Mouse (Mus musculus): Measurements from ENCODE around the gene Wwox.
A peak's percentile ranks its signal among the peaks of the same experiment; 100 is the strongest.

The Wwox gene

DNA sequence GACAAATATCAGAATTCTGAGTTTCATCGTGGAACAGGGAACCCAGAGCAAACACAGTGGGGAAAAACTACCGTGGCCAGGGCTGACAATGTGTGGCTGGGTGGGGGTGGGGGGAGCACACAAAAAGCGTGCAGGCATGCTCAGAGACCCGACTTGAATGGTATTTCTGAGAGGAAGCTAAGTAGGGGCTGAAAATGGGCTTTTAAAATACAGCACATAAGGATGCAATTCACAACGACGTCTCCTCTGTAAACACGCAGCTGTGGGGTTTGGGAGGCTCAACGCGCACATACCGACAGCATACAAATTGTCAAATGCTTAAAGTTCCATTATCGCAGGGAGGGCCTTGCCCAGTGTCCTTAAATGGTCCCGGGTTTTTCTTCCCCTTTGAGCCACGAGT, 783.1 kb downstream of the Wwox start:
- no peak for DNase-seq (ENCODE audit: low read depth)

DNA sequence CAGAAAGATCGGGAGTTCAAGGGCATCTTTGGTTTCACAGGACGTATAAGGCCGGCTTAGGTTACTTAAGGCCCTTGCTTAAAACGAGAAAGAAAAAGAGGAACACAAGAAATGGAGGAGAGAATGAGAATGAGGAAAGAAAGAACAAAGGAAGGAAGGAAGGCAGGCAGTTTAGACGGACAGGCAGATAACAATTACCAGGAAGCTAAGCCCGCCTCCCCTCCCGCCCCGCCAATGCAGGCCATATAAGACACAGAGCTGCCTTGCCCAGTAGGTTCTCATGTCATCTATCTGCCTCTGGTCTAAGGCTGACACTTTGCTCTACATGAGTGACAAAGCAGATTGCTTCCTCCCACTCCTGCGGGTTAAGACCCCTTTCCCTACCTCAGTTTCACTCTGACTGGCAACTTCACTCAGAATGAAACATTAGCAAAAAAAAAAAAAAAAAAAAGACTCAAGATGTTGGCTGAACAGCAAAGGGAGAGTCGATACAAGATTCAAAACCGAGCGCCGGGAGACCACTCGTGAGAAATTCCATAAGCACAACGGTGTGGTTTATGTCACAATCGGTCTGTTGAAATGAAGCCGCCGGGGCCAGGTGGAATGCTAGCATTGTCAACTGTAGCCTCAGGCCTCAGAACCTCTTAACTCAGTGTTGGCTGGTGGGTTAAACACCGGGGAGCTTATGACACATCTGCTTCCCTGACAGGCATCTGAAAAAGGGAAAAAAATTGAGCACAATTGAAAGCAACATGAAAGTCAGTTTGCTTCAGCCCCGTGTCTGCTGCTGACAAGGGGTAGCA, 787.5 kb downstream of the Wwox start:
- peak; percentile 85 for DNase-seq (ENCODE audit: low read depth)

DNA sequence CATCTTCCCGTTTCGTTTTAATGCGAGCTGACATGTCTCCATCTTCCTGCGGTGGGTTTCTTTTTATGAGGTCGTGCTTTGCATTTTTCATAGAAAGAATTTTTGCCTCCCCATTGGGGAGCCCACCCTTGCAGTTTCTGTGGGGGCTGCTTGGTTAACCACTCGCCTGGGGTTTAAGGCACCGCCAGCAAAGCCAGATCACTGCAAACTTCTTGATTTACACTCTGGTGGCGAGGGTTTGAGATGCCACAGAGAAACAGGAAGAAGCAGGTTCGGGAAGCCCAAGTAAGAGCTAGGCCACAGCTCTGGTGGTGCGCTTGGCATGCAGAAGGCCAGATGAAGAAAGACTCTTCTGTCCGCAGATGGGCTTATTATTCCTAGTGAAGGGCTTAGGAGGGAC, 789.4 kb downstream of the Wwox start:
- DNase-seq (ENCODE audit: low read depth): peak; percentile 59

DNA sequence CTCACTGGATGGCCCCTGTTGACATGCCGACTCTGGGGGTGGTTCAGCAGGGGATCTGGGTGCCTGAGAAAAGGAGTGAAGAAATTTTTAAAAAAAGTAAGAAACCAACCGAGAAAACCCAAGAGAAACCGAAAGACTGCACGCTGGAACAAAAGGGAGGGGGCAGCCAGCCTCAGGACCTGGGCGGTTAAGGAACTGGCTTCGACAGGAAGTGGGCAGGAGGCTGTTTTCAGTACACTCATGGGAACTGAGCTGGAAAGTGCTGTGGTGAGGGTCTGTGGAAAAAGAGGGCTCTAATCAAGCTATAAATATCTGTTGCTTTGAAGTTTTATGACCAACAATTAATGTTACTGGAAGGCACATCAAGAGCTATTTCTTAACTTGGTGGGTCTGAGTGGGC, 794.6 kb downstream of the Wwox start:
- DNase-seq (ENCODE audit: low read depth): peak; percentile 90

DNA sequence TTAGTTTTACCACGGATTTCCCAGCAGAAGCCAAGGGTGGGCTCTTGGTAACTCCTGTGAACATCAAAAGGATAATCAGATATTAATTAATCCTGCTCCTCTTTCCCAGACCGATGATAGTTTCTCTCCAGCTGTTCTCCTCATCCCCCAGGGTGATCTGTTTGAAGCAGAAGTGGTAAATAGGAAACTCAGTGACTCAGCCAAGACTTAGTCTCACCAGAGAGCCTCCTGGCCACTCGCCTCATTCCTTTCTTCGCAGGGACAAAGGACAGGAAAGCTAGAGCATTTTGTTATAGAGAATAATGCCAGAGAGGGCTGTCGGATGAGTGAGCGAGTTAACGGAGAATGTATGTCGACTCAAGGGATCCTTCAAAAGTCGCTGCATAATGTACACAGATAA, 798.1 kb downstream of the Wwox start:
- no peak for DNase-seq (ENCODE audit: low read depth)

DNA sequence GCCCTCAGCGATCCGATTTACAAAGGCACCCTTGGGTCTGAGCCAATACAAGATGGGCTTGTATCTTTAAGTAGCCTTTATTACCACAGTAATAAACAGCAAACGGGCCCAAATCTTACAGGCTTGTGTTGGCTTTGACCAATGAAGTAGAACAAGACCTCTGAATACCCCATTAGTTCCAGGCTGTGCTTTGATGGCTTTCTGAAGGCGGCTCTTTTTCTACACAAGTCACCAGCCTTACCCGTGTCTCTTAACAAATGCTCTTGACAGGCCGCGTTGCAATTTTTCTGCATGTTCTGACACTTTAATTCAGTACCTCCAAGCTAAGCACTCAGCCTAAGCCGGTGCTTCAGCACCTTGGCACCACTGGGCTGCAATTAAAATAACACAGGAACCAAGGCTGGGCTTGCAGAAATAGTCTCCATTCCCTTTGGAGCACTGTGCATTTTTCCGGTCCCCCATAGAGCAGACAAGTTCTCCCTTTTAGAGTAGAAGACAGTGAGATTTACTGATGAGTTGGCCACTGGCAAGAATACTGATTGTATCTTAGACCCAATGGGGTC, 804.1 kb downstream of the Wwox start:
- no peak for DNase-seq (ENCODE audit: low read depth)

DNA sequence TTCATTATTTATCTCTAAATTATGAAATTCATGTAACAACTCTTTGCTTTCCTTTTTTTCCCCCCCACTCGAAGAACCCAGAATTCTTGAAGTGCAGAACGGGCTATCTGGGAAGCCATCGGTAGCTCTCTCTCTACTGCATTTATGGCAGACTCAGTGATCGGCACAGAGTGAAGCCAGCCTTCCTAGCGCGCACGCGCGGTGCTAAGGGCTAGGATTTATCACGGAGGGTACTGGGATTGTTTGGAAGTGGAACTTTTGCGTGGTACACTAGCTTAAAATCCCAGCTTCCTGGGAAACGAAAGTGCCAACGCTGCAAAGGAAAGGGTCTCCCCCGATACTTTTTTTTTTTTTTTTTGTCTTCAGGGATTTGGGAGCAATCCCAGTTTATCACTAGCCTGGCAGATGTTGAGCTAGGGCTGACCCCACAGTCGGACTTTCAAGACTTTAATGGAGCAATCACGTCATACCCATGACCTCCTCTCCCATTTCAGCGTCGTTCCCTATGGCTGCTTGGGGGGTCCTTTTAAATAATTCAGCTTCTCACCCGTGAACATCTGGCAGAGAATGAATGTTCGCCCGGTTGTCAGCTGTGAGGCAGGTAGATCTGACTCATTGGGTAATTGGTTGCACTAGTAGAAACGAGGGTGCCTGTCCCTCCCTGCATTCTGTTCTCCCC, 810.4 kb downstream of the Wwox start:
- DNase-seq (ENCODE audit: low read depth): no peak

DNA sequence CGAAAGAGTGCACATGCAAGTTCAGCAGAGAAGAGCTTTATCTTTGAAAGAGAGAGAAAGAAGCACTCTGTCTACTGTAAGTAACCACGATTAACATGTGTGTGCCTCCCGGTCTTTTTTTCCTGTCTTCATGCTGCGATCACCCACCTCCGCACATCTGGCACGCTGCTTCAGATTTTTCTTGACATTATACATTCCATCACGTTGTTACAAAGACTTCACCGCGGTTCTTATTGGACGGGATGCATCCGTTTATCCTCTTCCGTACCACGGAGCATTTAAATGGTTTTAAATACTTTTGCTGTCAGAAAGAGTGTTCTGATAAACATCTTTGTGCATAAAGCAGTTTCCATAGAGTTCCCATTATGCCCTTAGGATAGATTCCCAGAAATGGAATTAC, 816.1 kb downstream of the Wwox start:
- no peak for DNase-seq (ENCODE audit: low read depth)

DNA sequence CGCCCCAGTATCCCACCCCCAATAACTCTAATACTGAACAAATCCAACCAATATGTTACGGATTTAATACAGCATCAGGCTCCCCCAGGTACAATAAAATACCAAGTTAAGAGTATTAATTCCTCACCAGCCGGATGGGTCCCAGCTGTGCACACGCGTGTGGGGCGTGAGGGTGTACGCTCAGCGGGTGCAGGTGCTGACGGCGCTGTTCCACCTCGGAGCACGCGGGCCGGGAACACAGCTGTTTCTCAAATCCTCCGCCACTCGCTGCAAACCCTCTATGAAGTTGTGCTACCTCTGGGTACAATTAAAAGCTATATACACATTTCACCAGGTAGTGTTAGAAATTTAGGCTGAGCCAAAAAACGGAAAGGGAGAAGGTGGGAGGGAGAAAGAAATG, 818.0 kb downstream of the Wwox start:
- no peak for DNase-seq (ENCODE audit: low read depth)

DNA sequence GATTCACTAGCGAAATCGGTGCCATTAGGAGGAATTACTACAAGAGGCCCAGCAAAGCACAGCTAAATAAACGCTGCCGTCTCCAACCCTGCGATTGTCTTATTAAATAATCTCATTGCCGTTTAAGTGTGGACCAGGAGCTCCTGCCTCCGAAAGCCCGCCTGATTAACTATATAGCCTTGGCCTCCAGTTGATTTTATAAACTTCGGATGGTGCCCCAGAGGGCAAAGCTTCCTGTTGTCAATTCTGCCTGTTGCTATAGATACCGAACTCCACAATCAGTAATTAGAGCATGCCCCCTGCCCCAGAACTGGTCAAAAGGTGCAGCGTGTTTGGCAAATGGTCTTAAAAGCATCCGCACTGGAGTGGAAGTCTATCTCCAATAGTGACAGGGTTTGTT, 820.4 kb downstream of the Wwox start:
- no peak for DNase-seq (ENCODE audit: low read depth)

DNA sequence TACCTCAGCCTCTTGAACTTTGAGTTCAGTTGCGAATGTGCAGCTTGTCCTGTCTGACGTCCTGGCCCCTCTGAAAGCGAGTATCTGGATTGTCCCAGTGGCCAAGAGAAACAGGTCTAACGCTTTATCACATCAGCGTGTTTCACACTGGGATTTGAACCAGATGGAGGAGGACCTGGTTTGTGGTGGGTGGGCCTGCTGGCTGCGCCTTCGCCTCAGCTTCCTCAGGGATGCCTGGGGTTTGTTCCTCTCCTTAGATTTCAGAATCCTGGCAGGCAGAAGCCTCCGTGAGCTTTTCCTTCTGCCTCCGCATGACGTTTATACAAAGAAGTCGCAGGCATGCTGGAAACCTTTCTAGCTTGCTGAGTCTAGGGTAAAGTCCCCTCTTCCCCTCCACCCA, 827.7 kb downstream of the Wwox start:
- no peak for DNase-seq (ENCODE audit: low read depth)

DNA sequence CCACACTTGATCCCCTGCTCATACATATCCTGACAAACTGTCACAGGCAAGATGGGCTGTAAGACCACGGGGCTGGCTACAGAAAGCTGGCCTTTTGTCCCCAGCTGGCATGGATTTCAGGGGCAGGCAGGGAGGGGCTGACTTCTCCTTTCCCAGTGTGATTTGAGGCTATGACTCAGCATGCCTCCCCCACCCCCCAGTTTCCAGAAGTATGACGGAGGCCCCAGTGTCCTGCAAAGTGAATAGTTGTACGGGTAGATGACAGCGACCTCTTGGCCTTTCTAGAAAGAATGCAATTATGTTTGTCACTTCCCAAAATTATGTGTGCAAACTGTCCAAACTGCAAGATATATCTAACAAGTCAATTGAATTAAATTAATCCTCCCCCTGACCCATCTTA, 830.1 kb downstream of the Wwox start:
- DNase-seq (ENCODE audit: low read depth): no peak

DNA sequence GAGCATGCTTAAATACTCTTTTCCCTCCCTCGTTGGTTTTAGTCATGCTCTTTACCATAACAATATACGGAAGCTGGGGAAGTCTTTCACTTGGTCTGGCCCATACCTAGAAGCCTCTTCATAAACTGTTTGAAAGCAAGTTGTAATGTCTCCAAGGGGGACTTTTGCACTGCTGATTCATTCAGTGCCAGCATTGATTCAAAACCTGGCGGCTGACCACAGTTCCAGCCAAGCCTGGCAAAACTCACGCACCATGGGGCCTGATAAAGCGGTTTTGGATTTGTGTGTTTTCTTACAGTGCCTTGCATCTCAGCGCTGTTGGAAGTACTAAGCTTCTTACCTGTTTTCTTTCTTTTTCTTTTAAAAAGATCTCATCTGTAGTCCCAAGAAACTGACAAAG, 834.5 kb downstream of the Wwox start:
- peak; percentile 53 for DNase-seq (ENCODE audit: low read depth)

DNA sequence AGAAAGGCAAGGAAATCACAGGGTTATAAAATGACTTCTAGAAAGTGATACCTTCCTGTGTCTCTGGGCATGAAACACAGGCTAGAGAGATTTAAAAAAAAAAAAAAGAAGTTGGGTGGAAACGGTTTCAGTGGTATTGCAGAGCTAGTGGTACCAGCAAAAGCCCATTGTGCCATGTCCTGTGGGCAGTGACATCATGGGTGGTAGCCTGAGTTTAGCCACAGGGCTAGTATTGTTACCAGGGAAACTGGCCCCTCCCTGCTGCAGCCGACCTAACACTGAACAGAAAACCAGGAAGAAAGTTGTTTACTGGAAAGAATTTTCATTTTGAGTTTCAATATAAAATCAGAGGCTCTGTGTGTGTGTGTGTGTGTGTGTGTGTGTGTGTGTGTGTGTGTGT, 836.8 kb downstream of the Wwox start:
- peak; percentile 87 for DNase-seq (ENCODE audit: low read depth)

DNA sequence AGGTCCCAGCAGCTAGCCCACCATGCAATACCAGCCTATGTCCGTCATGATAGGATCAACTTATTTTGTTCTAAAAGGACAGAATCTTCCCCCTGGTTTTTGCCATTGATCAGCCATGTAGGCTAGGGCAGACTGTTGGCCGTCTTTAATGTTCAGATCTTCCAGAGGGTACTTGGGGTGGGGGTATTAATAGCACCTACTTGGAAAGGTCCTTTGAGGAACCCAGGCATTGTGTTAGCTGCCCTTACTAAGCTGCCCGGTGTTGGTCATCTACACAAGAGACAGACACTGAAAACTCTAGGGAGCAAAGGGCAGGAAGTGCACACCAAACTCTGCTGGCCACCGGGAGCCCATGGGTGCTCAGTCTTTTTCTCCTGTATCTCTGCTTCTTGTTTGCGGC, 838.8 kb downstream of the Wwox start:
- DNase-seq (ENCODE audit: low read depth): no peak

DNA sequence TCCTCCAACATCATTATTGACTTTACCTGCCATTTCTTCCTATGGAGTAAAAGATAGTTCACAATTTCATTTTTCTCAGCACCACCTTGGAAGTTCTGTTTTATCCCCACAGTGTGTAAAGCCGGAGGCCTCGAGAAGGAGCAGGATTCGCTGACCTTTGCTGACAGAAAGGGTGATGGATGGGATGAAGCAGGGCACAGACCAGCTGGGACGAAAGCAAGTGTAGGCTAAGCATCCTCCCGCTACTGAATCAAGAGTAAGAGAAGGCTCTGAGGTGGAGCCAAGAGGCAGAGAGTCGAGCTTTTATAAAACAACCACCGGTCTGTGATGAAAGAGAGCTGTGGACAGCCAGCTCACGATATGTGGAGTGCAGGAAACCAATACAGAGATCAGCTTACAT, 850.8 kb downstream of the Wwox start:
- no peak for DNase-seq (ENCODE audit: low read depth)

DNA sequence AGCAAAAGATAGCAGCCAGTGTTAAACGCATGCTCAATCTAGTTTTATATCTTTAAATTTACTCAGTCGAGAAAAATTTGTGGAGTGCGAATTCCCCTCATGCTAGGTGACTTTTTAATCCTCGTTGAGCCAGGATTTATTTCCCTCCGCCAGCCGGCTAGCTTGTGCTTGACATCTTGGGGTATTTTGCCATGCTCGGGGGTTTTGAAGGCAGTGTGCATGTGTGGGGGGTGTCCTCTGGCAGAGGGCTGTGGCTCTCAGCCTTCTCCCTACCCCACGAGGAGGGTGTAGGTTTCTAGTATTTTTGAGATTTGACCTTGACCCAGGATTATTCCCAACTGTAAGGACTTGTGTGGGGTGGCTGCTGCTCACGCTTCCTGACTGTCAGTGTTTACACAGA, 857.3 kb downstream of the Wwox start:
- DNase-seq (ENCODE audit: low read depth): no peak

DNA sequence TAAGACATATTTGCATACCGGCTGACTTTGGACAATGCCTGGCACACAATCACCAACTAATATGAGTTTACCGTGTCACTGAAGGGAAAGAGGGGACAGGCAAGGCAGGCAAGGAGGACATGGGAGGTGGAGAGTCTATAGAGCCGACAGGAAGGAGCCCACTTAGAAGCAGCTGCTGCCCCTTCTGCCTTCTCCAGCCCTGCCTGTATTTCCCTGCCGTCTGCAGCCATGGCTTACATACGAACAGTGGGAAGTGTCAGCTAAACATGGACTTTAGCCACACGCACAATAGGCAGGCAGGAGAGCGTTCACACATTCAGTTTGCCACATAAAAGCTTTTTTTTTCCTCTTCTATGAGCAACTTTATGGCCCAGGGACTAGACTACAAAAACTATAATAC, 863.0 kb downstream of the Wwox start:
- DNase-seq (ENCODE audit: low read depth): no peak

DNA sequence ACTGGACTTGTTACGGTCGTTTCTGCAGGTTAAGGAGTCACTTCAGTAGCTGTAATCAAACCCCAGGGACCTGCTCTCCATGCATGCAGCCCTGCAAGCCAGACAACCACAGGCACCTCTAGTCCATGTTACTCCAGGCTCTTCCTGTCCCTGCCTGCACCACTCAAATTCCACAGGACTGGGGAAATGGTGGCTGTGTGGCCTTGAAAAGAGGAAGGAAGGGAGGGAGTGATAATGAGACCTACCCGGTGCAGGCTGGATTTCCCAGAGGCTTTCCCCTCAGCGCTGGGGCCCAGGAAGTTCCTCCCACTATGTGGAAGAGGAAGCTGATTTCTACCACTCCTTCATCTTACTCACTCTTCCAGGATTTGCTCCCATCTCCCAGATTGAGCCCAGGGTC, 868.0 kb downstream of the Wwox start:
- no peak for DNase-seq (ENCODE audit: low read depth)

DNA sequence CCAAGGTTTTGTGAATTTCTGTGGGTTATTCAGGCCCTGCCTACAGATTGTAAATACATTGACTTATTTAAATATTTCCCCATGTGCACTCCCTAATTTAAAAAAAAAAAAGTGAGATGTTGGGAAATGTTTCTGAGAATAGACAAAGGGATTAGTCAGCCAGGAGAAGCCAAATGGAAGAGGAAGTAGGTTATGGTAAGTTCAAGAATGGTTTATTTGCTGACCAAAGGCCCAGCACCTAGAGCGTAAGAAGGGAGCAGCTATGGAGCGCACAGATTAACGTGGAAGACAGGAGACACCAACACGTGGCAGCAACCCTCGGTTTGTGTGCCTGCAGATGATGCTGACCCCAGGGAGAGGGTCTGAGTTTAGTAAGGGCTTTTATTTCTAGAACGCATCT, 871.5 kb downstream of the Wwox start:
- no peak for DNase-seq (ENCODE audit: low read depth)

DNA sequence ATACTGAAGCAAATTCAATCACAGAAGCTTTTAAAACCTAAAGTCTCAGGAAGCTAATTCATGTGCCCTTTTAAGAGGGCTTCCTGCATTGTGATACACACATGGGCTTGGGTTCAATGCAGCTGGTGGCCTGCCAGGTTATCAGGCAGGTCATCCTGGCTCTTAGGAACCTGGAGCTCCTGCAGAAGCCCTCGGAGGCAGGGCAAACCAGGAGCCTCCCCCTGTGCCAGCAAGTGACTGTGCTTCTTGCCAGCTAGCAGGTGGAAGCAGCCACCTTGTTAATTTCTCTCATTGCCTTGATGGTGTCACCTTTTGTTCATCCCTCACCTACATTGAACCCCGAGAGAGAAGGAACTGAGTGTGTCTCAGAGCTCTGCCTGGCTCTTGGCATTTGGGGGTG, 872.9 kb downstream of the Wwox start:
- DNase-seq (ENCODE audit: low read depth): no peak

DNA sequence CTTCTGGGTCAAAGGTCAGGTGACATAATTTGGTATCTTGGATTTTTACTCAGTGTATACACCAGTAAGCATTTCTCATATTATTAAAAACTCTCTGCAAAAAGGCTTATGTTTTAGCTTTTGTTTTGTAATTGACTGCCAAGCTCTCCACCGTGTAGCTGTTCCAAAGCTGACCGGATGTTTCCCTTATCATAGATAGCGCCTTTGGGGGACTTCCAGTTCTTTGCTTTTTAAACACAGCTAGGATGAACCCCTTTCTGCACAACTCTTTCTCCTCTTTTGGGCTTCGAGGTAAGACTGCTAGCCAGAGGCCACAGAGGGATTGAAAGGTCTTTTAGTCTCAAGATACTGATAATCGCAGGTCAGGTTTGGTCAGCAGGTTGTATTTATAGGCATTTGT, 883.0 kb downstream of the Wwox start:
- DNase-seq (ENCODE audit: low read depth): no peak

DNA sequence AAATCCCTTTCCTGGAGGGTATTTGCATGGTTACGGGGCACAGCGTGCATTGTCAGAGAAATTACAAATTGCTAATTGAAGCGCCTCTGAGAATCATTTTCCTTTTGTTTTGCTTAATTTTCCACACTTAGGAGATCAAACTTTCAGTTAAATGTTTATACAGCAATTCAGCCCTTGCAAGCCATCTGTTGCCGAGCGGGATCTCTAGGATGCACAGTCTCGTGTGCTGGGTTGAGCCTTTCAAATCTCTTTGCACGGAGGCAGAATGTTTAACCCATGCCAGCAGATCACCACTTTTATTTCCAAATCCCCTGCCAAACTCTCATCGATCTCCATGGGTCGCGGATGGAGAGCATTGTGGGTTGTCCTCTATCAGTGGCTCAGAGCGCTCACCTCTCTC, 891.2 kb downstream of the Wwox start:
- no peak for DNase-seq (ENCODE audit: low read depth)

DNA sequence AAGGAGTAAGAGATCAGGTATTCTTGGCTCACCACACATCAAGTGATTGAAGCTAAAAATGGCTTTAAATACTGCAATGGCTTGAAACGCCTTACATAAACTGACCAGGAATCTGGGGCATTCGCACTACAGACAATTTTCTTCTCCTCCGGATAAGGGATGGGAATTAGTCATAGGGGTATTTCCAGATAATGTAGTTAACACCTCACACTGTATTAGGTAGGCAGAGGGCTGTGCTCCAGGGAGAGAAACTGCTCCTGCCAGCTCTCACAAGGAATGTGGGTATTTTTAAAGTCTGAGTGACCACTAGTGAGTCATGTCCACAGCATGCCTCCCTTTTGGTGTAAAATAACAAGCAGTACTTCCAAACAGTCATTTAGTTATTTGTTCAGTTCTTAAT, 894.5 kb downstream of the Wwox start:
- DNase-seq (ENCODE audit: low read depth): no peak
